34 mouse cellular contexts compared by ENCODE assay signal in genomic region chr3:51137730-51138312, GRCm38 (mm10).
DNase-seq lines count a peak whose midpoint lies in the region; ATAC-seq and TF ChIP-seq lines count a peak whose summit lies in the region.
"Had no signal": no experiment of that assay in that cellular context is flagged by ENCODE, and none has a peak within 500 bp of the region (broad histone marks: within the 10 kb centered on the region; RNA-seq: fewer than 3 reads in every experiment).

No protein-coding gene starts in this region.

- no peaks in the 10 kb centered on the region for H3K27me3 ChIP-seq in forebrain, embryonic 11.5 days (ENCODE audit: control insufficient read depth, insufficient read depth, low read length)
- no peaks in the 10 kb centered on the region for H3K27me3 ChIP-seq in forebrain, postnatal 0 days (ENCODE audit: insufficient read depth, low read length)
- H3K27me3 ChIP-seq in midbrain, embryonic 15.5 days (replicated peaks): no peaks in the 10 kb centered on the region
- H3K27me3 ChIP-seq in midbrain, embryonic 16.5 days (ENCODE audit: control insufficient read depth, insufficient read depth, low read depth, low read length): no peaks in the 10 kb centered on the region
- no peaks in the 10 kb centered on the region for H3K27me3 ChIP-seq in neural tube, embryonic 13.5 days
- H3K27me3 ChIP-seq: embryonic facial prominence, embryonic 12.5 days; heart, embryonic 13.5 days; intestine, embryonic 15.5 days; limb, embryonic 15.5 days; liver, embryonic 13.5 days; megakaryocyte, embryonic 14.5 days; midbrain, embryonic 13.5 days; Patski had no signal

- no peak overlapping the region for H3K4me2 ChIP-seq in forebrain, embryonic 11.5 days (ENCODE audit: low read depth, low read length, severe bottlenecking)
- H3K4me2 ChIP-seq in forebrain, postnatal 0 days (ENCODE audit: low read depth): no peak overlapping the region
- H3K4me2 ChIP-seq in midbrain, embryonic 15.5 days: no peak overlapping the region
- no peak overlapping the region for H3K4me2 ChIP-seq in midbrain, embryonic 16.5 days (ENCODE audit: low read length)
- no peak overlapping the region for H3K4me2 ChIP-seq in neural tube, embryonic 13.5 days
- H3K4me2 ChIP-seq: embryonic facial prominence, embryonic 12.5 days; heart, embryonic 13.5 days; intestine, embryonic 15.5 days; limb, embryonic 15.5 days; liver, embryonic 13.5 days; midbrain, embryonic 13.5 days had no signal

- no peak overlapping the region for H3K9ac ChIP-seq in forebrain, embryonic 11.5 days (ENCODE audit: low read length)
- H3K9ac ChIP-seq in forebrain, postnatal 0 days: no peak overlapping the region
- H3K9ac ChIP-seq in midbrain, embryonic 15.5 days: no peak overlapping the region
- H3K9ac ChIP-seq in midbrain, embryonic 16.5 days (ENCODE audit: low read depth, low read length): no peak overlapping the region
- no peak overlapping the region for H3K9ac ChIP-seq in neural tube, embryonic 13.5 days
- H3K9ac ChIP-seq: embryonic facial prominence, embryonic 12.5 days; heart, embryonic 13.5 days; intestine, embryonic 15.5 days; limb, embryonic 15.5 days; liver, embryonic 13.5 days; midbrain, embryonic 13.5 days had no signal

- DNase-seq in forebrain, embryonic 11.5 days (ENCODE audit: low spot score): no peak
- no peak for DNase-seq in forebrain, postnatal 0 days
- DNase-seq in right cerebral cortex, postnatal 4 days: no peak
- no peak for DNase-seq in right cerebral cortex, postnatal 25 days
- DNase-seq: adrenal gland, postnatal 14 days; cerebellum, adult 11-12 months; cerebellum, adult 9-11 months; embryo, embryonic 11 days; gastrocnemius, postnatal 10 days; heart, postnatal 10 days; kidney, adult 2 months; kidney, postnatal 4 days; left cerebral cortex, postnatal 4 days; liver, embryonic 13.5 days; lung, adult 18-20 months; lung, postnatal 4 days; right cerebral cortex, postnatal 14 days; spleen, adult 18-20 months; thymus, adult 18-20 months; thymus, postnatal 25 days had no signal

- H3K4me1 ChIP-seq in forebrain, embryonic 11.5 days (replicated peaks; ENCODE audit: control insufficient read depth, insufficient read depth, low read length): peaks cover 5% of the 10 kb centered on the region
- no peaks in the 10 kb centered on the region for H3K4me1 ChIP-seq in forebrain, postnatal 0 days (ENCODE audit: insufficient read depth)
- H3K4me1 ChIP-seq in midbrain, embryonic 15.5 days: peaks cover 14% of the 10 kb centered on the region; the same call in 1 of the 2 replicates
- peaks cover 4% of the 10 kb centered on the region; the same call in 1 of the 2 replicates for H3K4me1 ChIP-seq in midbrain, embryonic 16.5 days (ENCODE audit: control insufficient read depth, insufficient read depth, low read length)
- H3K4me1 ChIP-seq in neural tube, embryonic 13.5 days (replicated peaks): peaks cover 13% of the 10 kb centered on the region
- H3K4me1 ChIP-seq: heart, embryonic 13.5 days; intestine, embryonic 15.5 days; liver, embryonic 13.5 days had no signal

- no peaks in the 10 kb centered on the region for H3K9me3 ChIP-seq in forebrain, embryonic 11.5 days (ENCODE audit: control insufficient read depth, low read length)
- H3K9me3 ChIP-seq in forebrain, postnatal 0 days (ENCODE audit: low read length): no peaks in the 10 kb centered on the region
- no peaks in the 10 kb centered on the region for H3K9me3 ChIP-seq in midbrain, embryonic 15.5 days
- no peaks in the 10 kb centered on the region for H3K9me3 ChIP-seq in midbrain, embryonic 16.5 days (replicated peaks; ENCODE audit: control insufficient read depth, low read length, poor library complexity, severe bottlenecking)
- no peaks in the 10 kb centered on the region; the same call in 1 of the 2 replicates for H3K9me3 ChIP-seq in neural tube, embryonic 13.5 days
- H3K9me3 ChIP-seq: embryonic facial prominence, embryonic 12.5 days; G1E; heart, embryonic 13.5 days; intestine, embryonic 15.5 days; limb, embryonic 15.5 days; liver, embryonic 13.5 days; midbrain, embryonic 13.5 days had no signal

- no peaks in the 10 kb centered on the region for H3K36me3 ChIP-seq in forebrain, embryonic 11.5 days (ENCODE audit: control insufficient read depth, insufficient read depth, low read length)
- no peaks in the 10 kb centered on the region for H3K36me3 ChIP-seq in forebrain, postnatal 0 days (ENCODE audit: insufficient read depth)
- no peaks in the 10 kb centered on the region for H3K36me3 ChIP-seq in midbrain, embryonic 15.5 days (replicated peaks)
- H3K36me3 ChIP-seq in midbrain, embryonic 16.5 days (ENCODE audit: control insufficient read depth, insufficient read depth, low read length): no peaks in the 10 kb centered on the region
- no peaks in the 10 kb centered on the region for H3K36me3 ChIP-seq in neural tube, embryonic 13.5 days
- H3K36me3 ChIP-seq: embryonic facial prominence, embryonic 12.5 days; G1E; heart, embryonic 13.5 days; intestine, embryonic 15.5 days; limb, embryonic 15.5 days; liver, embryonic 13.5 days; midbrain, embryonic 13.5 days had no signal

- 68% methylated on average over 8 of the region's 8 CpGs for WGBS in forebrain, embryonic 11.5 days
- WGBS in forebrain, postnatal 0 days: 49% methylated on average over 8 of the region's 8 CpGs
- WGBS in midbrain, embryonic 15.5 days: 59% methylated on average over 8 of the region's 8 CpGs
- WGBS in midbrain, embryonic 16.5 days: 65% methylated on average over 8 of the region's 8 CpGs
- 32% methylated on average over 7 of the region's 8 CpGs for WGBS in neural tube, embryonic 13.5 days

- TF ChIP-seq CTCF in forebrain, postnatal 0 days (IDR thresholded peaks at IDR 0.05; ENCODE audit: low read depth): no peak

- H3K4me3 ChIP-seq in forebrain, embryonic 11.5 days (ENCODE audit: low read depth, low read length): no peak overlapping the region
- no peak overlapping the region for H3K4me3 ChIP-seq in forebrain, postnatal 0 days (ENCODE audit: low read depth, low read length)
- H3K4me3 ChIP-seq in midbrain, embryonic 15.5 days: no peak overlapping the region
- H3K4me3 ChIP-seq in midbrain, embryonic 16.5 days (ENCODE audit: low read depth, low read length): no peak overlapping the region
- H3K4me3 ChIP-seq in neural tube, embryonic 13.5 days: no peak overlapping the region
- H3K4me3 ChIP-seq: embryonic facial prominence, embryonic 12.5 days; heart, embryonic 13.5 days; intestine, embryonic 15.5 days; limb, embryonic 15.5 days; liver, embryonic 13.5 days; megakaryocyte, embryonic 14.5 days; midbrain, embryonic 13.5 days; myocyte had no signal

- ATAC-seq in forebrain, embryonic 11.5 days (replicated peaks; ENCODE audit: low FRiP score): 0 out of 2 replicates have a peak, but pooled peaks have one; percentile 42
- no peak for ATAC-seq in forebrain, postnatal 0 days
- 0 out of 2 replicates have a peak, but pooled peaks have one; percentile 49 for ATAC-seq in midbrain, embryonic 15.5 days (replicated peaks)
- ATAC-seq in midbrain, embryonic 16.5 days: no peak; the same call in 1 of the 2 replicates
- ATAC-seq in neural tube, embryonic 13.5 days (ENCODE audit: low read depth): peak; percentile 84
- ATAC-seq: intestine, embryonic 15.5 days; lung, postnatal 0 days; Patski had no signal

- no peak overlapping the region for H3K27ac ChIP-seq in forebrain, embryonic 11.5 days (ENCODE audit: low read depth, low read length)
- no peak overlapping the region for H3K27ac ChIP-seq in forebrain, postnatal 0 days (ENCODE audit: low read depth, low read length)
- no peak overlapping the region for H3K27ac ChIP-seq in midbrain, embryonic 15.5 days
- H3K27ac ChIP-seq in midbrain, embryonic 16.5 days (ENCODE audit: low read length): no peak overlapping the region
- H3K27ac ChIP-seq in neural tube, embryonic 13.5 days (replicated peaks): peak overlapping the region; percentile 49; the same call in 1 of the 2 replicates
- H3K27ac ChIP-seq: embryonic facial prominence, embryonic 12.5 days; heart, embryonic 13.5 days; intestine, embryonic 15.5 days; limb, embryonic 15.5 days; liver, embryonic 13.5 days; midbrain, embryonic 13.5 days; stomach, postnatal 0 days had no signal

Comparison
In these comparisons a context has a peak if more than half of its experiments do, and no peak if none do; other contexts are left out.
1. ATAC-seq: peak in forebrain, embryonic 11.5 days (single experiment), midbrain, embryonic 15.5 days (single experiment) and neural tube, embryonic 13.5 days (single experiment); none in forebrain, postnatal 0 days (single experiment) and midbrain, embryonic 16.5 days (single experiment).